Mouse (Mus musculus) C2C12 (cell line): ENCODE measurements around the gene Nfix. TPM values are rescaled to one million over a fixed set of nuclear protein-coding genes. Genes with fewer than 3 reads are reported as not detected.

Source experiments
- H3K27me3 ChIP-seq: one replicate; pipeline ENCODE4 v1.6.1; 2011; ENCODE audit not compliant: control insufficient read depth, insufficient read depth, insufficient read length
- H3K36me3 ChIP-seq: one replicate; pipeline ENCODE4 v1.6.1; 2011; ENCODE audit not compliant: control insufficient read depth, insufficient read depth
- H3K4me3 ChIP-seq: one replicate; pipeline ENCODE4 v1.5.1; 2011; ENCODE audit warnings: mild to moderate bottlenecking, control low read depth; ENCODE audit not compliant: poor library complexity, insufficient read depth, severe bottlenecking
- H3K79me2 ChIP-seq: one replicate; pipeline ENCODE4 v1.6.1; 2011; ENCODE audit not compliant: control insufficient read depth, insufficient read depth
- H3K79me3 ChIP-seq: one replicate; pipeline ENCODE4 v1.6.1; 2011; ENCODE audit warnings: low read depth, control low read depth
- H3ac ChIP-seq: one replicate; pipeline ENCODE3; 2011; ENCODE audit warnings: low read depth; ENCODE audit not compliant: control insufficient read depth, insufficient read length
- CEBPB ChIP-seq: IDR thresholded peaks from one replicate; pipeline ENCODE4 v1.6.1; 2011; ENCODE audit warnings: low read depth, mild to moderate bottlenecking, control low read depth, moderate library complexity
- CTCF ChIP-seq: IDR thresholded peaks from one replicate; pipeline ENCODE4 v1.5.1; 2011; ENCODE audit not compliant: control insufficient read depth, insufficient read depth, insufficient read length
- FOSL1 ChIP-seq: IDR thresholded peaks from one replicate; pipeline ENCODE4 v1.8.0; 2011; ENCODE audit warnings: mild to moderate bottlenecking, low read length; ENCODE audit not compliant: poor library complexity, insufficient read depth, severe bottlenecking
- MAX ChIP-seq: IDR thresholded peaks from one replicate; pipeline ENCODE4 v1.6.1; 2011; ENCODE audit warnings: mild to moderate bottlenecking, control low read depth
- MYOD1 ChIP-seq: IDR thresholded peaks from one replicate; pipeline ENCODE4 v1.6.1; 2011; ENCODE audit warnings: low read depth; ENCODE audit not compliant: control insufficient read depth, insufficient read length
- MYOG ChIP-seq: IDR thresholded peaks from one replicate; pipeline ENCODE4 v1.6.1; 2011; ENCODE audit not compliant: control insufficient read depth, insufficient read length; ENCODE audit errors: extremely low read depth
- USF1 ChIP-seq: IDR thresholded peaks from one replicate; pipeline ENCODE4 v1.6.1; 2011; ENCODE audit warnings: low read depth, mild to moderate bottlenecking, control low read depth, moderate library complexity
- polyA plus RNA-seq: library from polyadenylated mRNA; unstranded; fragments of >200 nt; fragmentation: generic; extraction: Trizol; gene quantifications from one replicate; pipeline ENCODE4 v1.2.1, GENCODE M21; 2012; ENCODE audit warnings: missing spikeins

The Nfix gene
- polyA plus RNA-seq, 1 experiment = 50.7 TPM

DNA sequence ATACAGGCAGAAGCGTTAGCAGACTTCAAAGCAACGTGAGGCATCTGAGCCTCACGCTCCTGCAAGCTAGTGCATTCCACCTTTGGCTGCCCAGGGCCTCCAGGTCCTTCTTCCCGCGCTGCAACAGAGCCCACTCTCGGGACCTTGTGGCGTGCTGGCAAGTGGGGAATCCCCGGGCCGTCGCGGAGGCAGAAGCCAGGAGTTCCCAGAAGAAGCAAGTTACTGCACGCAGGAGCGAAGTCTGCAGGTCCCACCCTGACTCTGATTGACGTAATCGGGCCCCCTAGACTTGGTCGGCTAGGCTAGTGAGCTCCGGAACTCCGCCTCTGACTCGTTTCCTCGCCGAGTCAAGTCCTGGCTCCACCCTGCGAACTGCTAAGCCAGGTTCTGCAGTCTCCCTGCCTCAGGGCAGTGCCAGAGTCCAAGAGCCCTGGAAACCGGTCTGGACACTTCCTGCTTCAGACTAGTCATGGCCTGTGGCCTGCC lies 143.5 kb downstream of the Nfix start:
- TF ChIP-seq MAX = no peak
- TF ChIP-seq USF1 = no peak
- TF ChIP-seq CEBPB = no peak
- TF ChIP-seq CTCF = no peak
- no peak for TF ChIP-seq FOSL1
- TF ChIP-seq MYOG = no peak
- TF ChIP-seq MYOD1 = no peak
- Histone ChIP-seq H3ac (peak overlapping the region; percentile 57), H3K4me3 (no peak overlapping the region)

GRCm38 (mm10) chr8:84656191-84656525 lies 144.0 kb downstream of the Nfix start:
- H3K36me3 ChIP-seq = no peaks in the 10 kb centered on the region
- H3K4me3 ChIP-seq = no peak overlapping the region
- H3ac ChIP-seq = no peak overlapping the region
- H3K79me3 ChIP-seq = peaks cover 6% of the 10 kb centered on the region
- peaks cover 17% of the 10 kb centered on the region for H3K79me2 ChIP-seq
- TF ChIP-seq MAX = no peak
- TF ChIP-seq CEBPB = no peak
- no peak for TF ChIP-seq FOSL1
- TF ChIP-seq MYOD1 = no peak
- no peak for TF ChIP-seq USF1
- TF ChIP-seq MYOG = no peak
- no peak for TF ChIP-seq CTCF
- H3K27me3 ChIP-seq = no peaks in the 10 kb centered on the region

More for the DNA sequence above, 143.5 kb downstream of the Nfix start:
- no peaks in the 10 kb centered on the region for H3K27me3 ChIP-seq
- peaks cover 11% of the 10 kb centered on the region for H3K79me3 ChIP-seq
- H3K79me2 ChIP-seq = peaks cover 22% of the 10 kb centered on the region
- H3K36me3 ChIP-seq = no peaks in the 10 kb centered on the region

DNA sequence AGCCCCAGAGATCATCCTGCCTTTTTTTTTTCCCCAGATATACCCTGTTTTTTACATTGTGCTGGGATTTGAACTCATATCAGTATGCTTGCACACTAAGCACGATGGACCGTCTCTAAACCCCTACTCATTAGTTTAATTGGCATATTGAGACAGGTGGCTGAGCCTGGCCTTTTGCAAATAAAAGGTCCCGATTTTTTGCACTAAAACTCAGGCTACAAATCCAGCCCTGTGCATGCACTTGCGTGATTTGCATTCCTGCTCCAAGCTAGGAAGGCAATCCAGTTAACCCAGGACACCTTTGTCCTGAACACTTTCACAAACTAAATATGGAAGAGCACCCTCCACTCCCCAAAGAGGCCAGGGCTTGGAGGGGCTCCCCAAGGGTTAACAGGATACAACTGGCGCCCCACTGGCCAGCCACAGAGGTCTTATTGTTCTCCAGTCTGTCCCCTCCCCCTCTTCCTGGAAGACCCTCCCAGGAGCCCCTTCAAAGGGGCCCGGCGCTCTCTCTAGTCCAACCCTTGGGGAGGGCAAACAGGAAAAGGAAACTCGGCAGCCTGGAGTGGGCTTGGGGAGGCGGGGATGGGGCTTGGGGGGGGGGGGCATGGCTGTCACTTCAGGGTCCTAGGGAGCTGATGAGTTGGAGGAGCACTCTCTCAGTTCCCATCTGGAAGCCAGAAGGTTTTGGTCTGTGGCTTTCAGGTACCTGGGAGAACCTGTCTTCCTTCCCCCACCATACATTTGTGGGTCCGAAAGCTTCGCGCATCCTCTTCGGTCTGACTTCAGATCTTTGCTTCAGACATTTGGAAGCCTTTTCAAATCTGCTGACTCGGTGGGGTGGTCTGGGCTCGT lies 144.6 kb downstream of the Nfix start:
- no peak for TF ChIP-seq CTCF
- no peak for TF ChIP-seq CEBPB
- no peak for TF ChIP-seq MYOD1
- TF ChIP-seq FOSL1 = no peak
- no peak for TF ChIP-seq MAX
- no peak for TF ChIP-seq USF1
- TF ChIP-seq MYOG = no peak
- H3K4me3 ChIP-seq = no peak overlapping the region
- H3ac ChIP-seq = no peak overlapping the region
- peaks cover 1% of the 10 kb centered on the region for H3K79me3 ChIP-seq
- H3K36me3 ChIP-seq = no peaks in the 10 kb centered on the region
- peaks cover 11% of the 10 kb centered on the region for H3K79me2 ChIP-seq
- H3K27me3 ChIP-seq = no peaks in the 10 kb centered on the region

- no peaks in the 10 kb centered on the region for H3K36me3 ChIP-seq
- peaks cover 1% of the 10 kb centered on the region for H3K79me2 ChIP-seq
- H3K79me3 ChIP-seq = no peaks in the 10 kb centered on the region
- H3K4me3 ChIP-seq = no peak overlapping the region
- H3ac ChIP-seq = no peak overlapping the region
- no peak for TF ChIP-seq MAX
- TF ChIP-seq MYOD1 = no peak
- TF ChIP-seq FOSL1 = no peak
- no peak for TF ChIP-seq USF1
- no peak for TF ChIP-seq MYOG
- TF ChIP-seq CTCF = no peak
- TF ChIP-seq CEBPB = no peak
- H3K27me3 ChIP-seq = no peaks in the 10 kb centered on the region
Observed at GRCm38 (mm10) chr8:84654597-84654996, 145.5 kb downstream of the Nfix start.

- no peaks in the 10 kb centered on the region for H3K79me3 ChIP-seq
- H3K79me2 ChIP-seq = no peaks in the 10 kb centered on the region
- no peak overlapping the region for H3ac ChIP-seq
- no peaks in the 10 kb centered on the region for H3K36me3 ChIP-seq
- H3K27me3 ChIP-seq = no peaks in the 10 kb centered on the region
- no peak overlapping the region for H3K4me3 ChIP-seq
- no peak for TF ChIP-seq FOSL1
- TF ChIP-seq MAX = no peak
- TF ChIP-seq MYOG = no peak
- TF ChIP-seq USF1 = no peak
- TF ChIP-seq CEBPB = no peak
- no peak for TF ChIP-seq MYOD1
- TF ChIP-seq CTCF = no peak
Observed at GRCm38 (mm10) chr8:84653092-84653631, 147.0 kb downstream of the Nfix start.
